Mouse (Mus musculus) MEL (cell line): ENCODE measurements around the gene Mprip. TPM values are rescaled to one million over a fixed set of nuclear protein-coding genes. Genes with fewer than 3 reads are reported as not detected.

Source experiments
- DNase-seq: peaks from one replicate; pipeline ENCODE4 v3.0.0; 2011; ENCODE audit warnings: low read depth, low spot score
- H3K27ac ChIP-seq: 2 replicates; pipeline ENCODE4 v1.5.1; 2012; ENCODE audit warnings: low read depth, mild to moderate bottlenecking, control low read depth, low read length, moderate library complexity; ENCODE audit not compliant: control insufficient read depth
- H3K27me3 ChIP-seq, 2 experiments: fragments of 150-350 bp in 1 of 2; sonication (generic) in 1 of 2; 2 replicates each; pipeline ENCODE4 v1.6.1; 2012; ENCODE audit warnings: low read length in 2 of 2, mild to moderate bottlenecking in 2 of 2, improper control_type of control experiment in 1 of 2, moderate library complexity in 1 of 2; ENCODE audit not compliant: insufficient read depth in 2 of 2, control insufficient read depth in 1 of 2
- H3K36me3 ChIP-seq, 2 experiments: 2 replicates each; pipeline ENCODE4 v1.6.1; 2012 to 2014; ENCODE audit warnings: low read length in 2 of 2, improper control_type of control experiment in 1 of 2, inconsistent platforms in 1 of 2, mild to moderate bottlenecking in 1 of 2; ENCODE audit not compliant: insufficient read depth in 2 of 2, control insufficient read depth in 1 of 2
- H3K4me1 ChIP-seq, 2 experiments: fragments of 150-350 bp in 1 of 2; sonication (generic) in 1 of 2; 2 replicates each; pipeline ENCODE4 v1.6.1; 2012; ENCODE audit warnings: low read length in 2 of 2, improper control_type of control experiment in 1 of 2, mild to moderate bottlenecking in 1 of 2; ENCODE audit not compliant: insufficient read depth in 2 of 2, control insufficient read depth in 1 of 2
- H3K4me3 ChIP-seq, 2 experiments: fragments of 150-350 bp in 1 of 2; sonication (generic) in 1 of 2; 2 replicates each; pipeline ENCODE4 v1.5.1; 2012; ENCODE audit warnings: low read depth in 2 of 2, low read length in 2 of 2, mild to moderate bottlenecking in 2 of 2, moderate library complexity in 2 of 2, control low read depth in 1 of 2, improper control_type of control experiment in 1 of 2; ENCODE audit not compliant: control insufficient read depth in 1 of 2, insufficient read depth in 1 of 2
- H3K79me2 ChIP-seq: 2 replicates; pipeline ENCODE4 v1.6.1; 2012; ENCODE audit warnings: mild to moderate bottlenecking, low read length, moderate library complexity; ENCODE audit not compliant: control insufficient read depth, poor library complexity, insufficient read depth
- H3K9ac ChIP-seq: 2 replicates; pipeline ENCODE4 v1.6.1; 2012; ENCODE audit warnings: low read depth, mild to moderate bottlenecking, control low read depth, low read length, moderate library complexity; ENCODE audit not compliant: control insufficient read depth, poor library complexity, severe bottlenecking
- H3K9me3 ChIP-seq: fragments of 150-350 bp; sonication (generic); replicated peaks from 2 replicates; pipeline ENCODE4 v1.6.1; 2012; ENCODE audit warnings: mild to moderate bottlenecking, low read length, improper control_type of control experiment, moderate library complexity; ENCODE audit not compliant: insufficient read depth
- BHLHE40 ChIP-seq: IDR thresholded peaks from 2 replicates; pipeline ENCODE4 v1.6.1; 2012; ENCODE audit warnings: low read depth, mild to moderate bottlenecking, inconsistent platforms, low read length, improper control_type of control experiment, borderline replicate concordance
- CHD2 ChIP-seq: IDR thresholded peaks from 2 replicates; pipeline ENCODE4 v1.6.1; 2011; ENCODE audit warnings: low read length, improper control_type of control experiment
- E2F4 ChIP-seq: IDR thresholded peaks from 2 replicates; pipeline ENCODE4 v1.6.1; 2011; ENCODE audit warnings: low read depth, low read length, improper control_type of control experiment, borderline replicate concordance
- ELF1 ChIP-seq: IDR thresholded peaks from 2 replicates; pipeline ENCODE4 v1.6.1; 2014; ENCODE audit warnings: low read depth, mild to moderate bottlenecking, inconsistent platforms, low read length, improper control_type of control experiment, moderate library complexity
- EP300 ChIP-seq, 2 experiments: IDR thresholded peaks; 2 replicates each; pipeline ENCODE4 v1.6.1; 2011; ENCODE audit warnings: improper control_type of control experiment in 2 of 2, low read length in 2 of 2, low read depth in 1 of 2, mild to moderate bottlenecking in 1 of 2
- HCFC1 ChIP-seq: IDR thresholded peaks from 2 replicates; pipeline ENCODE4 v1.6.1; 2012; ENCODE audit warnings: low read depth, mild to moderate bottlenecking, inconsistent platforms, low read length, improper control_type of control experiment, moderate library complexity
- JUND ChIP-seq: IDR thresholded peaks from 2 replicates; pipeline ENCODE4 v1.6.1; 2011; ENCODE audit warnings: low read depth, mild to moderate bottlenecking, improper control_type of control experiment, low read length
- KAT2A ChIP-seq: conservative IDR thresholded peaks from 2 replicates; pipeline ENCODE4 v1.6.1; 2012; ENCODE audit warnings: low read depth, low read length, improper control_type of control experiment, inconsistent platforms
- MAFK ChIP-seq: IDR thresholded peaks from 2 replicates; pipeline ENCODE4 v1.6.1; 2011; ENCODE audit warnings: low read depth, mild to moderate bottlenecking, low read length, improper control_type of control experiment, borderline replicate concordance
- MAZ ChIP-seq: IDR thresholded peaks from 2 replicates; pipeline ENCODE4 v1.6.1; 2012; ENCODE audit warnings: low read depth, mild to moderate bottlenecking, inconsistent platforms, low read length, improper control_type of control experiment
- POLR2AphosphoS2 ChIP-seq: IDR thresholded peaks from 2 replicates; pipeline ENCODE4 v1.6.1; 2011; ENCODE audit warnings: low read length, improper control_type of control experiment
- POLR2AphosphoS5 ChIP-seq: IDR thresholded peaks from 2 replicates; pipeline ENCODE4 v1.6.1; 2012; ENCODE audit warnings: low read depth, borderline replicate concordance, mild to moderate bottlenecking, inconsistent platforms, low read length, moderate library complexity, mixed read lengths
- RAD21 ChIP-seq: IDR thresholded peaks from 2 replicates; pipeline ENCODE4 v1.6.1; 2011; ENCODE audit warnings: mild to moderate bottlenecking, low read depth, low read length, improper control_type of control experiment
- SMC3 ChIP-seq: IDR thresholded peaks from 2 replicates; pipeline ENCODE4 v1.6.1; 2011; ENCODE audit warnings: low read depth, low read length, improper control_type of control experiment
- TBP ChIP-seq: IDR thresholded peaks from 2 replicates; pipeline ENCODE4 v1.8.0; 2011; ENCODE audit warnings: low read depth, low read length, improper control_type of control experiment
- UBTF ChIP-seq: IDR thresholded peaks from 2 replicates; pipeline ENCODE4 v1.6.1; 2012; ENCODE audit warnings: low read depth, mild to moderate bottlenecking, inconsistent platforms, low read length, improper control_type of control experiment, moderate library complexity, borderline replicate concordance; ENCODE audit not compliant: insufficient read depth
- USF1 ChIP-seq: IDR thresholded peaks from 2 replicates; pipeline ENCODE4 v1.6.1; 2014; ENCODE audit warnings: low read depth, mild to moderate bottlenecking, inconsistent platforms, low read length, improper control_type of control experiment, moderate library complexity
- ZKSCAN1 ChIP-seq: IDR thresholded peaks from 2 replicates; pipeline ENCODE4 v1.6.1; 2012; ENCODE audit warnings: low read depth, mild to moderate bottlenecking, inconsistent platforms, low read length, improper control_type of control experiment, moderate library complexity
- ZMIZ1 ChIP-seq: IDR thresholded peaks from 2 replicates; pipeline ENCODE4 v1.6.1; 2012; ENCODE audit warnings: low read depth, mild to moderate bottlenecking, inconsistent platforms, low read length, improper control_type of control experiment, moderate library complexity
- polyA plus RNA-seq, 2 experiments: library from polyadenylated mRNA; stranded (reverse) in 1 of 2; unstranded in 1 of 2; fragments of >175 nt in 1 of 2; fragments of >200 nt in 1 of 2; gene quantifications; 2 replicates each; pipeline versions ENCODE4 v1.2.1 to v1.2.4; 2012; ENCODE audit warnings: low replicate concordance in 2 of 2, low read depth in 1 of 2; ENCODE audit not compliant: insufficient read length in 2 of 2, insufficient read depth in 1 of 2, missing spikeins in 1 of 2
- total RNA-seq: library from RNA; depleted of rRNA; stranded (reverse); fragments of 300-350 nt; gene quantifications from 2 replicates; pipeline ENCODE4 v1.2.3, GENCODE M21; 2012

Gene Mprip
- total and polyA plus RNA-seq, 3 experiments: 103 to 174 (median 142) TPM

GRCm38 (mm10) chr11:59814311-59814710, 153.2 kb downstream of the Mprip start:
- Histone ChIP-seq H3K4me1 (peaks cover 3 to 6% of the 10 kb centered on the region in 2 experiments; a peak in 2 of 4 replicates), H3K27ac (no peak overlapping the region), H3K36me3 (peaks cover 2 to 13% of the 10 kb centered on the region in 2 experiments; a peak in 3 of 4 replicates), H3K9me3 (no peaks in the 10 kb centered on the region), H3K27me3 (no peaks in the 10 kb centered on the region), H3K4me3 (no peak overlapping the region), H3K79me2 (peaks cover 6% of the 10 kb centered on the region), H3K9ac (no peak overlapping the region)
- DNase-seq: no peak
- TF ChIP-seq BHLHE40: no peak
- no peak for TF ChIP-seq TBP
- no peak for TF ChIP-seq POLR2AphosphoS2
- no peak for TF ChIP-seq ZMIZ1
- TF ChIP-seq USF1: no peak
- no peak for TF ChIP-seq JUND
- no peak for TF ChIP-seq ZKSCAN1
- TF ChIP-seq POLR2AphosphoS5: no peak
- no peak for TF ChIP-seq RAD21
- TF ChIP-seq KAT2A: no peak
- TF ChIP-seq E2F4: no peak
- TF ChIP-seq MAZ: no peak
- no peak for TF ChIP-seq HCFC1
- no peak for TF ChIP-seq CHD2
- no peak for TF ChIP-seq EP300 (IDR thresholded peaks at IDR 0.05; ENCODE audit: low read depth in 1 of 2, low read length in 2 of 2)
- TF ChIP-seq UBTF: no peak

- TF ChIP-seq MAFK (no peak), RAD21 (no peak), MAZ (no peak), SMC3 (no peak), ELF1 (no peak)
- no peak overlapping the region for H3K4me3 ChIP-seq
- DNase-seq: no peak
- H3K9me3 ChIP-seq: no peaks in the 10 kb centered on the region
- H3K27ac ChIP-seq: no peak overlapping the region
- H3K79me2 ChIP-seq: peaks cover 1% of the 10 kb centered on the region; the same call in 1 of the 2 replicates
- H3K27me3 ChIP-seq: no peaks in the 10 kb centered on the region
- peaks cover 2 to 16% of the 10 kb centered on the region in 2 experiments for H3K36me3 ChIP-seq
- peaks cover 3 to 6% of the 10 kb centered on the region in 2 experiments; a peak in 2 of 4 replicates for H3K4me1 ChIP-seq
- H3K9ac ChIP-seq: no peak overlapping the region
Measured at GRCm38 (mm10) chr11:59814936-59815335, 153.8 kb downstream of the Mprip start.
